Mouse (Mus musculus) cerebral cortex, adult 2 months (tissue): ENCODE results near the gene Slc8a3.

Experiments used
- WGBS: fragments of 180-500 bp; shearing (Covaris S2); methylation state at CpG from one replicate; pipeline ENCODE4 v1.1.7; 2018; 5-methylcytosine and 5-hydroxymethylcytosine counted together

The Slc8a3 gene

GRCm38 (mm10) chr12:81332875-81333421 lies at the start of gene Slc8a3:
Gene Slc8a3, minus strand, starts transcription at chr12:81333180.
- under 1% methylated on average over 47 of the region's 47 CpGs for whole genome bisulfite sequencing

GRCm38 (mm10) chr12:81379364-81379763 lies 46.4 kb upstream of the Slc8a3 start, which contains the start of gene Gm4787:
Gene Gm4787, minus strand, starts transcription at chr12:81379464.
- 78% methylated on average over 1 of the region's 1 CpGs for WGBS

GRCm38 (mm10) chr12:81333841-81334240 lies 861 bp upstream of the Slc8a3 start:
- WGBS: 56% methylated on average over 5 of the region's 5 CpGs

GRCm38 (mm10) chr12:81331937-81332874 lies 774 bp downstream of the Slc8a3 start:
- WGBS: 1% methylated on average over 48 of the region's 54 CpGs

GRCm38 (mm10) chr12:81331046-81331638 lies 1.8 kb downstream of the Slc8a3 start:
- WGBS: 56% methylated on average over 5 of the region's 5 CpGs

GRCm38 (mm10) chr12:81324991-81325390 lies 8.0 kb downstream of the Slc8a3 start:
- 75% methylated on average over 3 of the region's 3 CpGs for WGBS

GRCm38 (mm10) chr12:81324116-81324515 lies 8.9 kb downstream of the Slc8a3 start:
- WGBS: 59% methylated on average over 3 of the region's 3 CpGs

- WGBS: 81% methylated on average over 1 of the region's 1 CpGs
These were observed 12.0 kb downstream of the Slc8a3 start for GRCm38 (mm10) chr12:81321021-81321420.

GRCm38 (mm10) chr12:81317811-81318210 lies 15.2 kb downstream of the Slc8a3 start:
- 47% methylated on average over 2 of the region's 2 CpGs for WGBS

- WGBS: 73% methylated on average over 5 of the region's 5 CpGs
These were observed 17.0 kb downstream of the Slc8a3 start for GRCm38 (mm10) chr12:81315953-81316352.

- WGBS: 89% methylated on average over 5 of the region's 5 CpGs
These were observed 29.4 kb downstream of the Slc8a3 start for GRCm38 (mm10) chr12:81303626-81304025.

GRCm38 (mm10) chr12:81294613-81295012 lies 38.4 kb downstream of the Slc8a3 start:
- WGBS: 47% methylated on average over 5 of the region's 5 CpGs

- 79% methylated on average over 2 of the region's 2 CpGs for WGBS
These were observed 54.9 kb downstream of the Slc8a3 start for GRCm38 (mm10) chr12:81278031-81278430.

- WGBS: 61% methylated on average over 4 of the region's 4 CpGs
These were observed 58.4 kb downstream of the Slc8a3 start for GRCm38 (mm10) chr12:81274616-81275015.

GRCm38 (mm10) chr12:81273333-81273732 lies 59.6 kb downstream of the Slc8a3 start:
- WGBS: 64% methylated on average over 3 of the region's 3 CpGs

- WGBS: 76% methylated on average over 5 of the region's 5 CpGs
These were observed 63.7 kb downstream of the Slc8a3 start for GRCm38 (mm10) chr12:81269246-81269645.

- WGBS: 92% methylated on average over 6 of the region's 6 CpGs
These were observed 70.2 kb downstream of the Slc8a3 start for GRCm38 (mm10) chr12:81262821-81263220.

GRCm38 (mm10) chr12:81258215-81258614 lies 74.8 kb downstream of the Slc8a3 start:
- 91% methylated on average over 3 of the region's 3 CpGs for WGBS

- WGBS: 50% methylated on average over 6 of the region's 6 CpGs
These were observed 87.6 kb downstream of the Slc8a3 start for GRCm38 (mm10) chr12:81245411-81245810.

- 37% methylated on average over 7 of the region's 7 CpGs for WGBS
These were observed 88.0 kb downstream of the Slc8a3 start for GRCm38 (mm10) chr12:81244954-81245353.

- 35% methylated on average over 1 of the region's 1 CpGs for WGBS
These were observed 88.5 kb downstream of the Slc8a3 start for GRCm38 (mm10) chr12:81244492-81244891.

- 91% methylated on average over 2 of the region's 2 CpGs for WGBS
These were observed 91.3 kb downstream of the Slc8a3 start for GRCm38 (mm10) chr12:81241676-81242075.

GRCm38 (mm10) chr12:81241096-81241495 lies 91.9 kb downstream of the Slc8a3 start:
- WGBS: 78% methylated on average over 4 of the region's 4 CpGs
